Mouse (Mus musculus) forebrain, postnatal 0 days (tissue): ENCODE results near the gene 1500009L16Rik. TPM values are rescaled to one million over a fixed set of nuclear protein-coding genes. Genes with fewer than 3 reads are reported as not detected.

Experiments used
- ATAC-seq: fragments of 200-750 bp; cut with Nextera tagmentation; 2 replicates; pipeline ENCODE4 v1.8.0; 2017; ENCODE audit warnings: mild to moderate bottlenecking, moderate library complexity
- DNase-seq: peaks from one replicate; pipeline ENCODE4 v3.0.0-alpha.2; 2015
- H3K27ac ChIP-seq: fragments of 300-500 bp; sonication (generic); 2 replicates; pipeline ENCODE4 v1.5.1; 2014; ENCODE audit warnings: low read depth, mild to moderate bottlenecking, antibody characterized with exemption, low read length, moderate library complexity, mixed read lengths
- H3K27me3 ChIP-seq: fragments of 300-500 bp; sonication (generic); 2 replicates; pipeline ENCODE4 v1.6.1; 2014; ENCODE audit warnings: mild to moderate bottlenecking, low read length, mixed read lengths; ENCODE audit not compliant: insufficient read depth
- H3K36me3 ChIP-seq: fragments of 300-500 bp; sonication (generic); 2 replicates; pipeline ENCODE4 v1.6.1; 2014; ENCODE audit warnings: mild to moderate bottlenecking, moderate library complexity; ENCODE audit not compliant: insufficient read depth
- H3K4me1 ChIP-seq: fragments of 300-500 bp; sonication (generic); 2 replicates; pipeline ENCODE4 v1.6.1; 2014; ENCODE audit warnings: antibody characterized with exemption; ENCODE audit not compliant: insufficient read depth
- H3K4me2 ChIP-seq: fragments of 300-500 bp; sonication (generic); 2 replicates; pipeline ENCODE4 v1.6.1; 2014; ENCODE audit warnings: low read depth, mild to moderate bottlenecking, moderate library complexity
- H3K4me3 ChIP-seq: fragments of 300-500 bp; sonication (generic); 2 replicates; pipeline ENCODE4 v1.5.1; 2014; ENCODE audit warnings: low read depth, low read length, mixed read lengths
- H3K9ac ChIP-seq: fragments of 300-500 bp; sonication (generic); 2 replicates; pipeline ENCODE4 v1.6.1; 2014; ENCODE audit warnings: mild to moderate bottlenecking
- H3K9me3 ChIP-seq: fragments of 300-500 bp; sonication (generic); 2 replicates; pipeline ENCODE4 v1.6.1; 2016; ENCODE audit warnings: low read length
- CTCF ChIP-seq: sonication (generic); IDR thresholded peaks from 2 replicates; pipeline ENCODE4 v1.5.1; 2016; ENCODE audit warnings: antibody characterized with exemption, control low read depth, low read depth
- WGBS: fragments of 180-500 bp; shearing (Covaris S2); extraction: QIAGEN DNeasy Blood & Tissue Kit; methylation state at CpG from one replicate; pipeline ENCODE4 v1.1.7; 2014; 5-methylcytosine and 5-hydroxymethylcytosine counted together
- polyA plus RNA-seq: library from polyadenylated mRNA; unstranded; fragments of >200 nt; fragmentation: Nextera tagmentation; extraction: Ambion mirVana; gene quantifications from 2 replicates; pipeline ENCODE4 v1.2.1, GENCODE M21; 2015
- total RNA-seq: library from RNA; depleted of rRNA; stranded (reverse); fragments of >200 nt; gene quantifications from 2 replicates; pipeline ENCODE4 v1.2.3, GENCODE M21; 2014

The 1500009L16Rik gene
- total and polyA plus RNA-seq, 2 experiments from 2014 or later = 47.1 to 98.6 TPM

DNA sequence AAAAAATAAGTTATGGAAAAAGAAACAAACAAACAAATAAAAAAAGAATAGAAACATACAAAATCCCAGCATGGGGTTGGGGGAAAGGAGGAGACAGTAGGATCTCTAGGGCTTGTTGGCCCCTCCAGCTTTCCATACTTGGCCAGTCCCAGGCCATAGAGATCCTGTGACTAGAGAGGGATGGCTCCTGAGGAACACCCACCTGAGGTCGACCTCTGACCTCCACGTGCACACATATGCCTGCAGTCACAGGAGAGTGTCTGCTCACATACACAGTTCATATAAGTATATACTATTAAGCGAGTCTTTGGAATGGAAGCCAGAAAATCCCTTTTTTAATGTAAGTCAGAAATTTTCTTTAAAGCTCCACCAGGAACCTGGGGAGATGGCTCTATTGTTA is 6.4 kb downstream of the 1500009L16Rik start:
- ATAC-seq (no peak), DNase-seq (no peak)
- no peaks in the 10 kb centered on the region for H3K4me1 ChIP-seq

DNA sequence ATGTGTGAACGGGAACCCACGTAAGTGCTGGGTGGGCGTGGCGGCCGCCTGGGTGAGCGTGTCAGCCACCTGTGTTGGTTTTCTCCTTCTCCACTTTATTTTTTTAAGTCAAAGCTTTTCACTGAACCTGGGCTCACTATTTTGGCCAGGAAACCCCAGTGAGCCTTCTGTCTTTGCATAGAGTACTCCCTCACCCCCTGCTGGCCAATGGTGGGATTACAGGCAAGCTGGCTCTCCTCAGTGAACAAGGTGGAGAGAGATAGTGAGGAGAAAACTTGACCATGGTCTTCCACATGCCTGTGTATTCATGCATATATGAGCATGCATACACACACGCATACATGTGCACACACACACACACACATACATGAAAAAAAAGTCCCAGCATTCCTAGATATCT is 6.8 kb downstream of the 1500009L16Rik start:
- TF ChIP-seq CTCF = peak; percentile 95
- Histone ChIP-seq H3K4me3 (no peak overlapping the region), H3K27me3 (no peaks in the 10 kb centered on the region), H3K36me3 (no peaks in the 10 kb centered on the region), H3K4me1 (no peaks in the 10 kb centered on the region), H3K4me2 (no peak overlapping the region), H3K9ac (no peak overlapping the region), H3K27ac (no peak overlapping the region), H3K9me3 (no peaks in the 10 kb centered on the region)
- peak; percentile 78 for ATAC-seq
- WGBS = 32% methylated on average over 7 of the region's 7 CpGs
- peak; percentile 85 for DNase-seq

More for the DNA sequence above, 6.4 kb downstream of the 1500009L16Rik start:
- no peaks in the 10 kb centered on the region for H3K27me3 ChIP-seq
- H3K36me3 ChIP-seq = no peaks in the 10 kb centered on the region
- 82% methylated on average over 3 of the region's 3 CpGs for WGBS
- no peak for TF ChIP-seq CTCF
- H3K9ac ChIP-seq = no peak overlapping the region
- H3K27ac ChIP-seq = no peak overlapping the region
- H3K4me3 ChIP-seq = no peak overlapping the region
- H3K4me2 ChIP-seq = no peak overlapping the region
- H3K9me3 ChIP-seq = no peaks in the 10 kb centered on the region

DNA sequence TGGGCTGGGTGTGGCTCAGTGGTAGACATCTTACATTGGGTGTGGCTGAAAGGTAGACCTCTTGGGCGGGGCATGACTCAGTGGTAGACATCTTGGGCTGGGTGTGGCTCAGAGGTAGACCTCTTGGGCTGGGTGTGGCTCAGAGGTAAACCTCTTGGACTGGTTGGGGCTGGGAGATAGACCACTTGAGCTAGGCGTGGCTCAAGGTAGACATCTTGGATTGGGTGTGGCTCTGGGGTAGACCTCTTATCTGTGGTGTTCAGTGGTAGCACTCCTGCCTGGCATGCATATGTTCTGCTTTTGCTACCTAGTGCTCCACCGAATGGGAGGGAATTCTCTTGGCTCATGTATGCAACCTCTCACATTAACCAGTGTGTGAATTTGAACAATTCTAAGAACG is 11.1 kb downstream of the 1500009L16Rik start:
- Histone ChIP-seq H3K9ac (no peak overlapping the region), H3K27me3 (no peaks in the 10 kb centered on the region), H3K4me2 (no peak overlapping the region), H3K9me3 (no peaks in the 10 kb centered on the region), H3K36me3 (no peaks in the 10 kb centered on the region), H3K4me1 (no peaks in the 10 kb centered on the region), H3K27ac (no peak overlapping the region), H3K4me3 (no peak overlapping the region)
- WGBS = 91% methylated on average over 4 of the region's 4 CpGs
- ATAC-seq (no peak), DNase-seq (no peak)
- no peak for TF ChIP-seq CTCF

DNA sequence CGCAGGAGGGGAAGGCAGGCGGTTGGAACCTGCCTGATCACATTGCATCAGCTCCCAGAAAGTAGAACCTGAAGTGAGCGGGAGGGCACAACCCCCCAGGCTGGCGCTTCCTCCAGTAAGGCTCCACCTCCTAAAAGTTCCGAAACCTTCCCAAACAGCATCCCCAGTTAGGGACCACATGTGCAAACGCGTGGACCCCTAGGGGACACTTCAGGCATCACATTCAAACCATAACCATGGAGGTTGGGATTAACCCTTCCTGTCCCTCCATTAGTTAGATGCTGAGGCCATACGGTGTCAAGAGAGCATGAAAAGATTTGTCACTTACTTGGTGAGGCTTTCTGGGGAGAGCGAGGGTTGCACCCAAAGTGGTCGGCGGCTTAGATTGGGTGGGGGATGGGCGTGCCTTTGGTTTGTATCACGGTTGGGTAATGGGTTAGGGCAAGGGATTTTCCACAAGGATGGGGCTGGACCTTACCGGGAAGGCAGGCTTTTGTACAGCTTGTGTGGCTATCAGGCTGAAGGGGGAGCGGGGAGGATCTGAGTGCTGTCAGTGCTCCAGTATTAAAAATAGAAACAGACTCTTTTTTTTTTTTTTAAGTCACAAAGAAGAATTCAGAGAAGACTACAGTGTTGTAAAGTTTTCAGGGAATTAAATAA is 16.5 kb downstream of the 1500009L16Rik start:
- Histone ChIP-seq H3K4me1 (no peaks in the 10 kb centered on the region), H3K4me3 (no peak overlapping the region), H3K27me3 (no peaks in the 10 kb centered on the region), H3K9ac (no peak overlapping the region), H3K27ac (no peak overlapping the region), H3K4me2 (no peak overlapping the region), H3K9me3 (no peaks in the 10 kb centered on the region), H3K36me3 (no peaks in the 10 kb centered on the region)
- TF ChIP-seq CTCF = no peak
- ATAC-seq = no peak
- 82% methylated on average over 15 of the region's 15 CpGs for WGBS
- DNase-seq = no peak

DNA sequence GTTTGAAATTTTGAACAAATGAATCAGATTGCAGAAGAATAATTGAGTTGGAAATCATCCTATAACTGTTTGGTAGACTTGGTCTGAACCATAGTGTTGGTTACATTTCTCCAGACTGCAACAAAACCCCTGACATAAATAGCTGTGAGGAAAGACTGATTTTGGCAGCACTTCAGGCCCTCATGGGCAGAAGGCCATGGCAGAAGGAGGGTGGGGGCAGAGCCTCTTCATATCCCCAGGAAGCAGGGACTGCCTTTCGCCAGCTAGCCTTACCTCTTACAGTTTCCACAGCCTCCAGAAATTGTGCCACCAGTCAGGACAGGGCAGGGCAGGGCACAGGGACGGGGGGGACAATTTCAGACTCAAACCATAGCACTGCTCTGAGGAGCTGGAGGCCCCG is 22.0 kb downstream of the 1500009L16Rik start:
- ATAC-seq (no peak), DNase-seq (no peak)
- Histone ChIP-seq H3K27me3 (no peaks in the 10 kb centered on the region), H3K4me3 (no peak overlapping the region), H3K27ac (no peak overlapping the region), H3K4me1 (no peaks in the 10 kb centered on the region), H3K36me3 (no peaks in the 10 kb centered on the region), H3K9ac (no peak overlapping the region), H3K9me3 (no peaks in the 10 kb centered on the region), H3K4me2 (no peak overlapping the region)
- no peak for TF ChIP-seq CTCF
- 75% methylated on average over 3 of the region's 3 CpGs for WGBS

DNA sequence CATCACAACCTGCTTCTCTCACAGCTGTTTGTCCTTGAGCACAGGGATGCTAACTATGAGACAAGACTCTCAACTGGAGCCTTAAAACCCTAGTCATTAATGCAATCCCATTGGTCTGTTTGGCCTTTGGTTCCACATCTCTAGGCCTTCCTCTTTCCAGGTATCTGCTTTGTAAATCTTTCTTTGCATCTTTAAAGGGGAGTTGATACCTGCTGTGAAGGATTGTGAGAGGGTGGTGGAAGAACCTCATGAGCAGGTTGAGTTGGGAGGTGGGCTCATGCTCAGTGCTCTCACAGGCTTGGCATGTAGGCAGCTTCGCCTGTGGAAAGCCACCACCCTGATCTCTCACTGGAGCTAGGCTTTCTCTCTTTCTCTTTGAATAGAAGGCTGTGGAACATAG is 30.4 kb downstream of the 1500009L16Rik start:
- ATAC-seq = no peak
- no peak for TF ChIP-seq CTCF
- Histone ChIP-seq H3K4me1 (no peaks in the 10 kb centered on the region), H3K36me3 (no peaks in the 10 kb centered on the region), H3K4me3 (no peak overlapping the region), H3K4me2 (no peak overlapping the region), H3K27me3 (no peaks in the 10 kb centered on the region), H3K9me3 (no peaks in the 10 kb centered on the region), H3K27ac (no peak overlapping the region), H3K9ac (no peak overlapping the region)
- 100% methylated on average over 1 of the region's 1 CpGs for WGBS
- DNase-seq = no peak

DNA sequence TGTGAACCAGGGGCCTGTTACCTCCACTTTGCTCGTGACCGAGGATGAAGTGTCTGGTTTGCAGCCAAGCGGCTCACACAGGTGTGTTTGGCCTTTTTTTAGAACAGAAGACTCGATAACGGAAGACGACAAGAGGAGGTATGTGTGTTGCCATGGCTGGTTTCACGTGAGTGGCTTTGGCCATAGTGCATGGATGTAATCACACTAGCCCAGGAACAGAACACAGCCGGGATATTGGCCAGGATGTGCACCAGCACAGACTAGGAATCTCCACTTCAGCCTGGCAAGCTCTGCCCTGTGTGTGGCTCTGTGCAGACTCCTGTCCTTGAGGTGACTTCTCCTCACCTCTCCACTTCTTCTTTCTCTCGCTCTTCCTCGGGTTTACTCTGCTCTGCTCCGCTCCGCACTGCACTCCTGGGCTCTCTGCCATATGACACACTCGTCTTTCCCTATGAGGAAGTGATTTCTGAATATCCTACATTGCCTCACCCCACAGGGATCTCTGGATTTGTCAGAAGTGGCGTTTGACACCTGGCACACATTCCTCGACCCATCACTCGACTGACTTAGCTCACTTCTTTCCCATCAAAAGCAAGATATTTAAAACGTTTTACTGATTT is 34.8 kb downstream of the 1500009L16Rik start:
- peak; percentile 38; the same call in 1 of the 2 replicates for ATAC-seq
- Histone ChIP-seq H3K4me1 (no peaks in the 10 kb centered on the region), H3K36me3 (no peaks in the 10 kb centered on the region), H3K9ac (no peak overlapping the region), H3K4me2 (no peak overlapping the region), H3K27ac (no peak overlapping the region), H3K27me3 (no peaks in the 10 kb centered on the region), H3K4me3 (no peak overlapping the region), H3K9me3 (no peaks in the 10 kb centered on the region)
- WGBS = 81% methylated on average over 17 of the region's 17 CpGs
- no peak for TF ChIP-seq CTCF
- no peak for DNase-seq
